Mouse (Mus musculus) liver, adult 2 months (tissue): ENCODE results near the gene Tbx15. TPM values are rescaled to one million over a fixed set of nuclear protein-coding genes. Genes with fewer than 3 reads are reported as not detected.

ENCODE experiments used
- DNase-seq: peaks from one replicate; pipeline ENCODE4 v3.0.0-alpha.2; 2011; ENCODE audit warnings: low read depth, low spot score; ENCODE audit errors: extremely low read depth
- H3K27ac ChIP-seq: fragments of 200-500 bp; replicated peaks from 2 replicates; pipeline ENCODE4 v1.5.1; 2012; ENCODE audit warnings: low read depth, mild to moderate bottlenecking, control low read depth, inconsistent platforms, low read length; ENCODE audit not compliant: insufficient read depth
- H3K27me3 ChIP-seq: fragments of 200-500 bp; 2 replicates; pipeline ENCODE4 v1.6.1; 2012; ENCODE audit warnings: mild to moderate bottlenecking, moderate library complexity, low read length, inconsistent platforms; ENCODE audit not compliant: control insufficient read depth, insufficient read depth
- H3K36me3 ChIP-seq: fragments of 200-500 bp; 2 replicates; pipeline ENCODE4 v1.6.1; 2012; ENCODE audit warnings: low read length, inconsistent platforms; ENCODE audit not compliant: control insufficient read depth, insufficient read depth
- H3K4me1 ChIP-seq: fragments of 200-500 bp; 2 replicates; pipeline ENCODE4 v1.6.1; 2011; ENCODE audit warnings: low read length; ENCODE audit not compliant: control insufficient read depth, insufficient read depth
- H3K4me3 ChIP-seq: fragments of 200-500 bp; 2 replicates; pipeline ENCODE4 v1.5.1; 2011; ENCODE audit warnings: low read depth, mild to moderate bottlenecking, control low read depth, low read length, moderate library complexity; ENCODE audit not compliant: insufficient read depth
- H3K79me2 ChIP-seq: fragments of 200-500 bp; 2 replicates; pipeline ENCODE4 v1.6.1; 2012; ENCODE audit warnings: inconsistent platforms, mild to moderate bottlenecking, low read length, moderate library complexity; ENCODE audit not compliant: control insufficient read depth, insufficient read depth
- H3K9ac ChIP-seq: fragments of 200-500 bp; 2 replicates; pipeline ENCODE4 v1.6.1; 2012; ENCODE audit warnings: low read depth, mild to moderate bottlenecking, control low read depth, inconsistent platforms, low read length
- CTCF ChIP-seq: fragments of 200-500 bp; IDR thresholded peaks from 2 replicates; pipeline ENCODE4 v1.5.1; 2011; ENCODE audit warnings: low read depth, low read length, control low read depth
- POLR2A ChIP-seq: fragments of 200-500 bp; IDR thresholded peaks from 2 replicates; pipeline ENCODE4 v1.6.1; 2011; ENCODE audit warnings: low read length, control low read depth; ENCODE audit not compliant: insufficient read depth; ENCODE audit errors: extremely low read depth
- WGBS: fragments of 180-500 bp; shearing (Covaris S2); methylation state at CpG from one replicate; pipeline ENCODE4 v1.1.7; 2018; 5-methylcytosine and 5-hydroxymethylcytosine counted together
- polyA plus RNA-seq: library from polyadenylated mRNA; depleted of rRNA; stranded (reverse); fragments of >200 nt; gene quantifications from 2 replicates; pipeline ENCODE4 v1.2.3, GENCODE M21; 2012; rRNA removed
- total RNA-seq: library from RNA; depleted of rRNA; stranded (reverse); fragments of >200 nt; gene quantifications from 2 replicates; pipeline ENCODE4 v1.2.3, GENCODE M21; 2014; rRNA removed

Tbx15 gene
- total and polyA plus RNA-seq, 2 experiments = 0.04 to 0.09 TPM

- Histone ChIP-seq H3K27ac (no peak overlapping the region), H3K79me2 (no peaks in the 10 kb centered on the region), H3K4me1 (no peaks in the 10 kb centered on the region), H3K36me3 (no peaks in the 10 kb centered on the region), H3K4me3 (no peak overlapping the region), H3K27me3 (no peaks in the 10 kb centered on the region), H3K9ac (no peak overlapping the region)
- WGBS = 80% methylated on average over 3 of the region's 3 CpGs
- DNase-seq = no peak
- TF ChIP-seq POLR2A = no peak
- no peak for TF ChIP-seq CTCF
Observed at GRCm38 (mm10) chr3:99340021-99340420, 99.8 kb downstream of the Tbx15 start.

DNA sequence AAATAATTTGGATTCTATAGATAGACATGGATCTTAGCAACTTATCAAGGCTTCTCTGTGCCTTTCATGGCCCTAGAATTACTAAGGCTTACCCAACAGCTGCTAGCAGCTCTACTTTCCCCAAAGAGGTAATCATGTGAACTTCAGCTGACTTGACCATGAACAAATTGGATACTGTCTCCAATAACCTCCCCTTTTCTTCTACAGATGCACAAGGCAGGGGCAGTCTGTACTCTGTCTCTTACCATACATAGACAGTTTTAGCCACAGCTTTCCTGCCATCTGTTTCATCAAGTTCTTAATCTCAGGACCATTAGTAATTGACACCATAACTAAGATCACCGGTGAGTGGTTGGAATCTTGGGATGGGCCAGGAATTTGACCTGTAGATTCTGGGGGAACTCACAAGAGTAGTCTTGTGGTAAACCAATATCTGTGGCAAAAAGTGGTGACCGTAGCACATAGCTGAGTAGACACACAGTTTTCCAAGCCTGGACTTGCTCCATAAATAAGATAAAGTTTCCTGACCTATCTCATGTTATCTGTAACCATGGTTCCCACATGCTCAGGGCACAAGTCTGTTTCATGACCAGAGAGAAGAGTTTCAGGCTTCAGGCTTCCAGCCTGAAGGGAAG is 139.6 kb downstream of the Tbx15 start:
- 79% methylated on average over 2 of the region's 2 CpGs for WGBS
- Histone ChIP-seq H3K27me3 (no peaks in the 10 kb centered on the region), H3K36me3 (no peaks in the 10 kb centered on the region), H3K4me1 (no peaks in the 10 kb centered on the region), H3K79me2 (no peaks in the 10 kb centered on the region), H3K4me3 (no peak overlapping the region), H3K27ac (no peak overlapping the region), H3K9ac (no peak overlapping the region)
- no peak for DNase-seq
- TF ChIP-seq POLR2A = no peak
- TF ChIP-seq CTCF = no peak

DNA sequence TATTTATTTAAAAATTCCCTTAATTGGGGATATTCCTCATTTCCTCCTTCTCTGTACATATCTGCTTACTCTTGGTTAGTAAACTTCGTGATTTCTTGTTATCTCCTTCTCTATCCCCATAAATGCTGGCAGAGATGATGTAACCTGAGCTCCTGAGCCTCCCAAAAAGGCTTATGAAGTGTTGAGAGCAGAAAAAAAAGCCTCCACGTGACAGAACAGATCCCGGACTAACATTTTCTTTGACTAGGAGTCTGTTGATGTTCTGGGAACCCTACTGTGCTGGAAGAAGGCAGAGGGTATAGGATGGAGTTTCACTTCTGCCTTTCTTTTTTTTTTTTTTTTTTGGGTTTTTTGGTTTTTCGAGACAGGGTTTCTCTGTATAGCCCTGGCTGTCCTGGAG is 146.9 kb downstream of the Tbx15 start:
- DNase-seq = no peak
- TF ChIP-seq POLR2A = no peak
- TF ChIP-seq CTCF = no peak
- WGBS = 43% methylated on average over 4 of the region's 4 CpGs

More for the DNA sequence above, 146.9 kb downstream of the Tbx15 start:
- Histone ChIP-seq H3K79me2 (no peaks in the 10 kb centered on the region), H3K4me1 (no peaks in the 10 kb centered on the region), H3K36me3 (no peaks in the 10 kb centered on the region), H3K27ac (no peak overlapping the region), H3K27me3 (no peaks in the 10 kb centered on the region), H3K4me3 (no peak overlapping the region), H3K9ac (no peak overlapping the region)

Other genes starting within 250 kb of the Tbx15 start
- gene Wars2, start 99.3 kb upstream of the Tbx15 start, total RNA-seq = 3.7 and 4.1 TPM in 2 replicates
- 1.4 and 2.3 TPM in 2 replicates for gene Wars2, start 99.3 kb upstream of the Tbx15 start, polyA plus RNA-seq